8 mouse cellular contexts compared by ENCODE assay signal in the genomic region with DNA sequence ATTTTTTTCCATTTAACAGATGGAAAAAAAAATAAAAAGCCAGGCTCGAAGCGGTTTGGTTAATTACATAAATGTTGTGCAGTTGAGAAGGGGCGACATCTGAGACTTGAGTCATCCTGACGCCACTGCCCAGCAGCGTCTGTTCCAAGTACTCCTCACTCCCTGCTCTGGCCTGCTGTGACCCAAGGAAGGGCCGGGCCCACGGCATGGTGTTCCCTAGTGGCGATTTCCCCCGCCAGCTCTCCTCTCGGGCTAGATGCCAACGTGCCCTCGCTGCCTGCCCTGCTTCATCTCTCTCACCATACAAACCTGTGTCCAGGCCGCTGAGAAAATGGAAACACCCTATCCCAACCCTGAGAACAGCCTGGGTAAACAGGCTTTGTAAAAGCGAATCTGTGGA. TPM values are rescaled to one million over a fixed set of nuclear protein-coding genes. Genes with fewer than 3 reads are reported as not detected.
A peak's percentile ranks its signal among the peaks of the same experiment; 100 is the strongest.
DNase-seq lines count a peak whose midpoint lies in the region; ATAC-seq lines count a peak whose summit lies in the region.

No protein-coding gene starts in this region.

- 59% methylated on average over 14 of the region's 14 CpGs for WGBS in heart, embryonic 14.5 days
- WGBS in forebrain, embryonic 15.5 days: 74% methylated on average over 14 of the region's 14 CpGs

- peaks cover 0 to 12% of the 10 kb centered on the region in 2 experiments; a peak in 3 of 4 replicates for H3K4me1 ChIP-seq in heart, embryonic 14.5 days (ENCODE audit: control insufficient read depth in 2 of 2, insufficient read depth in 2 of 2, low read length in 2 of 2)
- H3K4me1 ChIP-seq in forebrain, embryonic 15.5 days: peaks cover 12% of the 10 kb centered on the region

- H3K36me3 ChIP-seq in heart, embryonic 14.5 days (ENCODE audit: control insufficient read depth, insufficient read depth, low read length): no peaks in the 10 kb centered on the region
- no peaks in the 10 kb centered on the region for H3K36me3 ChIP-seq in forebrain, embryonic 15.5 days

- no peaks in the 10 kb centered on the region for H3K9me3 ChIP-seq in heart, embryonic 14.5 days (ENCODE audit: control insufficient read depth, low read length)
- H3K9me3 ChIP-seq in forebrain, embryonic 15.5 days: no peaks in the 10 kb centered on the region

- peaks cover 40% of the 10 kb centered on the region for H3K27me3 ChIP-seq in heart, embryonic 14.5 days (ENCODE audit: control insufficient read depth, insufficient read depth, low read length)
- peaks cover 30% of the 10 kb centered on the region for H3K27me3 ChIP-seq in forebrain, embryonic 15.5 days

- no peak overlapping the region for H3K27ac ChIP-seq in heart, embryonic 14.5 days (replicated peaks in 1 of 2; ENCODE audit: control insufficient read depth in 1 of 2, insufficient read depth in 1 of 2, low read depth in 2 of 2, low read length in 2 of 2)
- H3K27ac ChIP-seq in forebrain, embryonic 15.5 days (replicated peaks): no peak overlapping the region

- ATAC-seq in heart, embryonic 14.5 days (ENCODE audit: insufficient number of reproducible peaks, insufficient read depth, low FRiP score, low read depth): no peak
- no peak for ATAC-seq in forebrain, embryonic 15.5 days (replicated peaks)

- no peak overlapping the region for H3K9ac ChIP-seq in heart, embryonic 14.5 days (ENCODE audit: low read length)
- no peak overlapping the region for H3K9ac ChIP-seq in forebrain, embryonic 15.5 days (replicated peaks)

- peak overlapping the region; percentile 94; the same call in 1 of the 2 replicates for H3K4me2 ChIP-seq in heart, embryonic 14.5 days (ENCODE audit: low read length)
- H3K4me2 ChIP-seq in forebrain, embryonic 15.5 days (replicated peaks): no peak overlapping the region

- H3K4me3 ChIP-seq in heart, embryonic 14.5 days (ENCODE audit: control insufficient read depth in 1 of 2, insufficient read depth in 1 of 2, low read depth in 1 of 2, low read length in 2 of 2): peak overlapping the region in 1 of 2 experiments; percentile 51; a peak in 2 of 4 replicates
- H3K4me3 ChIP-seq in forebrain, embryonic 15.5 days: no peak overlapping the region

- DNase-seq in urinary bladder, postnatal 25 days (ENCODE audit: low spot score): peak; percentile 26
- no peak for DNase-seq in urinary bladder, adult 2 months (ENCODE audit: low spot score)
- peak; percentile 51 for DNase-seq in kidney, postnatal 14 days
- DNase-seq in layer of hippocampus, postnatal 25 days (ENCODE audit: extremely low spot score in 1 of 2, low spot score in 1 of 2): no peak
- DNase-seq in right cerebral cortex, postnatal 14 days: no peak
- no peak for DNase-seq in right cerebral cortex, postnatal 25 days

RNA-seq across cellular contexts. Expression of a gene that starts 0.5 kb away (rescaled TPM):
- polyA plus RNA-seq in urinary bladder, adult 2 months (2012; rRNA removed): 98.2 and 126 TPM in 2 replicates
- 0.43 and 0.88 TPM in 2 replicates for polyA plus RNA-seq in heart, embryonic 14.5 days (2014; fragmentation: Nextera tagmentation; extraction: Ambion mirVana)
- total RNA-seq in layer of hippocampus, postnatal 25 days (2021): 1 to 10 TPM; 2.3 to 2.8 TPM
- 1.5 and 1.7 TPM in 2 replicates for polyA plus RNA-seq in forebrain, embryonic 15.5 days (2015; fragmentation: Nextera tagmentation; extraction: Ambion mirVana)

Comparison
In these comparisons a context has a peak if more than half of its experiments do, and no peak if none do; other contexts are left out.
1. DNase-seq: peak in urinary bladder, postnatal 25 days (single experiment) and kidney, postnatal 14 days (single experiment); none in urinary bladder, adult 2 months (single experiment), layer of hippocampus, postnatal 25 days (0 of 2), right cerebral cortex, postnatal 14 days (single experiment) and right cerebral cortex, postnatal 25 days (single experiment).
2. RNA of a gene that starts 0.5 kb away (polyA plus RNA-seq): 98.2 to 126 TPM in urinary bladder, adult 2 months; 1.5 to 1.7 TPM in forebrain, embryonic 15.5 days and 0.43 to 0.88 TPM in heart, embryonic 14.5 days; every median in the first group is over 10 times any median in the second.